Mouse (Mus musculus) cerebral cortex, adult 2 months (tissue): ENCODE measurements around the gene Elovl7.

Experiments used
- WGBS: fragments of 180-500 bp; shearing (Covaris S2); methylation state at CpG from one replicate; pipeline ENCODE4 v1.1.7; 2018; 5-methylcytosine and 5-hydroxymethylcytosine counted together

Gene Elovl7

DNA sequence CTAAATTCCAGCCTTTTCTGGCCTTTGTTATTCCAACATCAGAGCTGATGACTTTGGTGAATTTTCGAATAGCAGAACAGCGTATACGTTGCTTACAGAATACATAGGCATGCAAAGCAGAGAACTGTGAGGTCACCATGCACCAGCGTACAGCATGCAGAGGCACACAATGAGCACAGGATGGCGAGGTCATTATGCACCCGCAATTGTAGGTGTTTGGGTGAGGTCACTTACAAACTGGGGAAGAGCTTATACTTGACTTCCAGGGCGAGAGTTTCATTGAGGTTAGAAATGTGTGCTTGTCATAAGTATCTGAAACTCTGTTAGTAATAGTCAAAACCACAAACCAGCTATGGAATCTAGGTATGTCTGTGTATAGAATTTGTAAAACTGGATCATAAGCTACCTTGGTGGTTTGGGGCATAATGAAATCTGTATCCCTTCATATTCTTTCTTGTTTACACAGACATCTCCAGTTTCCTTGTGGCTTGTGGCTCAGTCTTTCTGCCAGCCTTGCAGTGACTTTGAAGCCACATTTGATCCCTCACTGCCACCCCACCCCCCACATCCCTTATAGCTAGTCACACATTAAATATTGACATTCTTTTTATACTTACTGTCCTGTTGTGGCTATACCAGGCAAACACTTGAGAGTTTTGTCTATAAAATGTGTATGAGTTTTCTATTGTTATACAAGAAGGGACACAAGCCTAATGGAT lies 88.9 kb downstream of the Elovl7 start:
- 91% methylated on average over 7 of the region's 7 CpGs for WGBS

DNA sequence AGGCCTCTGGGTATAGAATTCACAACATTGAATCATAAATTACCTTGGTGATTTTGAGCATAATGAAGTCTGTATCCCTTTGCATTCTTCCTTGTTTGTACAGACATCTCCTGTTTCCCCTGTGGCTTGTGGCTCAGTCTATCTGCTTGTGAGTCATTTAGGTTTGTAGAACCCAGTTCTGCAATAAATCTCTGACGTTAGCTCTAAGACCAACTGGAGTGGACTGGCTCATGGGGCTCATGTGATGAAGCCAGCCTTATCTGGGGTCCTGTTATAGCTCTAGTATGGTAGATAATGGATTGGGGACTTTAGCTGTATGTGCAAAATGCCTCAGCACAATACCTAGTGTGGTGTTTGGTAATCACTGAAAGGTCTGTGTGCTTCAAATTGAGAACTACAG lies 89.6 kb downstream of the Elovl7 start:
- WGBS: 87% methylated on average over 1 of the region's 1 CpGs

DNA sequence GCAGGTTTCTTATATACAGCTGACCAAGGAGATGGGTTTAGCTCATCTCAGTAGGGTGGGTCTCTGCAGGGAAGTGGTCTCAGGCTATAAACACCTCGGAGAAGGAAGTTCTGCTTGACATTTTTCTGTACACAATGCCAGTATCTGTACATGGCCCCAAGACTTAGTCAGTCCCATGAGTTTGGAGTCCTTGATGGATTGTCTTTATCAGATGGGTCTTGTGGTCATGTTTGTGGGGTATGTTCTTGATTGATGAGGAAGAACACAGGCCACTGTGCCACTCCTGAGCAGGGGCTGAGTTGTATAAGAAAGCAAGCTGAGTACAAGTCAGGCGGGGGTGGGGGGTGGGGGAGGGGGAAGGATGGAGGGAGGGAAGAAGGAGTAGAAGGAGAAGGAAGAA lies 90.5 kb downstream of the Elovl7 start:
- WGBS: 63% methylated on average over 2 of the region's 2 CpGs

DNA sequence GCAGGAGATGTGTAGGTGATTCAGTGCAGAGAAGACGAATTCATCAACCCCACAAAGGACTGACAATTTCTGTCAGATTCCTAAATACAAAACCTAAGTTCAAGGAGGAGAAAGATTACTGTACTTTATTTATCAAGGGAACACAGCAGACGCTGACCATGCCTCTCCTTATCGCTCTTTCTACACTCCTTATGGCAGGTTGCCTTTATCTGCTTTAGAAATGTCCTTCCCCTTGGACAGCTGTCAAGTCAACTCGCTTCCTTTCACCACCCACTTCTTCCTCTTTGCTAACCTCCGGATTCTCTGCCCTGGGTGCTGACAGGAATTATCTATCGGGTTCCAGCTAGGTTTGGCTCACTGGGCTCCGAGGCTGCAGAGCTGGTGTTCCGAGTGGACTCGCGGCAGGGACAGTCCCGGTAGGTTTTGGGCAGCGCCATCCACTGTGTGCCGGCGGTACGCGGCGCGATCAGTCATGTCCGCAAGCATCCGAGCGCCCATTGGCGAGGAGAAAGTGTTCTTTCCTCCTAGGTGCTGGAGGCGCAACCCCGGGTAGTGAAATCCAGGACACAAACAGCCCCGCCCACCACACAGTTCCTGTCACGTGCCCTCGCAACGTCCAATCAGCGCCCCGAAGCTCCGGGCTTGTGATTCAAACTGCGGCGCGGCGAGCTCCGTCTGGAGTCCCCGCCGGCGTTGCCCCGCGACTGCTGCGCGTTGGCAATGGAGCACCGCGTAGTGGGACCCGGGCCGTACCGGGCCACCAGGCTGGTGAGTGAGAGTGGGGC lies 101.7 kb downstream of the Elovl7 start, which contains the start of gene Depdc1b:
Depdc1b (plus strand) TSS at position 631 of the 785 bp plus-strand sequence.
- under 1% methylated on average over 48 of the region's 48 CpGs for WGBS

DNA sequence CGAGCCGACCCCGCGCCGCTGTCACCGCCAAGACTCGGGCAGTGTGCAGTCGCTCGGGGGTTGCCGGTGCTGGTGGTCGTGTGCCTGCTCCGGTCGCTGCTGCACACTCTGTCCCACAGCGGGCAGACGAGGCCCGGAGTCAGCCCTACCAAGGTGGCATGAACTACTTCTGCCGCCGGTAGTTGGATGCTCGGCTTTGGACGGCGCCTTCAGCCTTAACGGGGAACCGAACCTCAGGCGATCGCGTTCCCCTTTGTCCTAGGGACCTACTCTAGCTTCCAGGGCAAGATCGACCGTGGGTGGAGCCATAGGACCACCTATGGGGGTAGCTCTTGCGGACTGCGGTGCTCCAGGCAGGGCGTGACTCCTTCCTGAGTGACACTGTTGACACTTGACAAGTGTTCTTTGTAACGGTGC lies 102.3 kb downstream of the Elovl7 start:
- under 1% methylated on average over 32 of the region's 32 CpGs for WGBS

DNA sequence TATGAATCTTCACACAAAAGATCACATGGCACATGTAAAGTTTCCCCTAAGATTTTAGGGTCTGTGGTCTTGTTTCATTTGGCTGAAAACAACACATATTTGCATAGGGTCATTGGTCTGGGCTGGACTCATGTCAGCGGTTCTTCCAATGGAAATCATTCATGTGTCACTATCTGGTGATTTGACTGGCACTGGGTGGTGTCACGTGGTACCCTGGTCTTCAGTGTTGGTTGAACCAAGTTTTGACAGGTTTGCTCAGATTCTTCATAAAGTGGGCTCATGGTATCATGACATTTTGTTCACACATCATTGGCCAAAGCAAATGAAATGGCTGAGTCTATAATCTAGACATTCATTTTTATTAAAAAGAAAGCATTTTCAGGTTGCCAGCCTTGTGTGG lies 103.2 kb downstream of the Elovl7 start:
- 79% methylated on average over 2 of the region's 2 CpGs for WGBS

DNA sequence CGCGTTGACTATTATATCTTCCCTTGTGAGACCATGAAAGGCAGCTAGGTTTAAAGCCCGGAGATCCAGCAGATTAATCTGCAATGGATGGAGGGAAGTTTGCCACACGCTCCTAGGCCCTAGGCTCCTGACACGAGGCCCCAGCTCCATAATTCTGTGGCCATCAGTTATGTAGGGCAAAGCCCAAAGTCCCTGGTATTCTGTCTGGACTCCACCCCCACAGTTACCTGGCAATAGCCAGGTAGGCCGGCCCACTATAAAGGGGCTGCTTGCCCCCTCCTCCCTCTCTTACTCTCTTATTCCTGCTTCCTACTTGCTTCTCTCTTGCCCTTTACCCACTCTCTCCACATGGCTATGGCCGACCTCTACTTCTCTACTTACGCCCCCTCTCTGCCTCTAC lies 104.8 kb downstream of the Elovl7 start:
- 98% methylated on average over 8 of the region's 8 CpGs for WGBS

DNA sequence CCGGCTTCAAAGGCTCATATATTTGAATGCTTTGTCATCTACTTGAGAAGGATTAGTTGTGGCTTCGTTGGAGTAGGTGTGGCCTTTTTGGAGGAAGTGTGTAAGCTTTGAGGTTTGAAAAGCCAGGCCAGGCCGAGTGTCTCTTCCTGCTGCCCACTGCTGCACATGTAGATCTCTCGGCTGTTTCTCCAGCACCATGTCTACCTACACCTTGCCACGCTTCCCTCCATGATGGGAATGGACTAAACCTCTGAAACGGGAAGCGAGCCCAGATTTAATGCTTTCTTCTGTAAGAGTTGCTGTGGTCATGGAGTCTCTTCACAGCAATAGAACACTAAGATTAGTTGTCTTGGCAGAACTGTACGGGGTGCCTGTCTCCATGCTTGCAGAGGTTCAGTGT lies 106.0 kb downstream of the Elovl7 start:
- WGBS: 91% methylated on average over 8 of the region's 8 CpGs

DNA sequence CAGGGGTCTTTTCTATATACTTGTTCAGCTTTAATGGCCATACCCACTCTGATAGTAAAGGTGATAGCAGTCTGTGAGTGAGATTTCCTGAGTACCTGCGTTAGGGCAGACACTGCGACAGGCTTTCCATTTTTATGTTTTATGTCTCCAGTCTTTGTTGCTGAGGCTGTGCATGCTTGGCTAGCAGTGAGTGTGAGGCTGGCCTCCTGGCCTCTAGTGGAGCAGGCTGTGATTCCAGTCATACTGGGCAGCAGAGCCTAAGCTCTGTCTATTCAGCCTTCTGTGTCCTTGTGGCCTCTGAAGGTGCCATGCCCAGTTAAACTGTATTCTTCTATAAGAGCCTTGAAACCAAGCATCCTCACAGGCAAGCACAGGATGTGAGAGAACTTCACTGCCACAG lies 108.3 kb downstream of the Elovl7 start:
- 98% methylated on average over 2 of the region's 2 CpGs for WGBS

DNA sequence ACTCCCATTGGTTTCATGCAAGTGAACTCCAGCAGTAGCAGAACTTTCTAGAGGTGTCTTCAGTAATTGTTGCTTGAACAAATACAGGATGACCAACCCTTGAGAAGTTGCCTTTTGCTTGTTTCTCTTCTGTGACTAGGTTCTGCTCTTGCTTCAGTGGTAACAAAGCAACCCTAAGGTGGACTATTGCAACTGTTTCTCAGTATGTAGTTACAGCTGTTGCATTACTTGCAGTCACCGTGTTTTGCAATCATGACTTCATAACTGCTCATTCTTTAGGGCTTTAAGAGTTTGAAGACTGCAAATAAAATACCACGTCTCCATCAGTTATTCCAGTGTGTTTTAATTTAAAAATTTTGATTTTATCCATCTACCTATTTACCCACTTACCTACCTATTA lies 109.1 kb downstream of the Elovl7 start:
- WGBS: 91% methylated on average over 2 of the region's 2 CpGs

DNA sequence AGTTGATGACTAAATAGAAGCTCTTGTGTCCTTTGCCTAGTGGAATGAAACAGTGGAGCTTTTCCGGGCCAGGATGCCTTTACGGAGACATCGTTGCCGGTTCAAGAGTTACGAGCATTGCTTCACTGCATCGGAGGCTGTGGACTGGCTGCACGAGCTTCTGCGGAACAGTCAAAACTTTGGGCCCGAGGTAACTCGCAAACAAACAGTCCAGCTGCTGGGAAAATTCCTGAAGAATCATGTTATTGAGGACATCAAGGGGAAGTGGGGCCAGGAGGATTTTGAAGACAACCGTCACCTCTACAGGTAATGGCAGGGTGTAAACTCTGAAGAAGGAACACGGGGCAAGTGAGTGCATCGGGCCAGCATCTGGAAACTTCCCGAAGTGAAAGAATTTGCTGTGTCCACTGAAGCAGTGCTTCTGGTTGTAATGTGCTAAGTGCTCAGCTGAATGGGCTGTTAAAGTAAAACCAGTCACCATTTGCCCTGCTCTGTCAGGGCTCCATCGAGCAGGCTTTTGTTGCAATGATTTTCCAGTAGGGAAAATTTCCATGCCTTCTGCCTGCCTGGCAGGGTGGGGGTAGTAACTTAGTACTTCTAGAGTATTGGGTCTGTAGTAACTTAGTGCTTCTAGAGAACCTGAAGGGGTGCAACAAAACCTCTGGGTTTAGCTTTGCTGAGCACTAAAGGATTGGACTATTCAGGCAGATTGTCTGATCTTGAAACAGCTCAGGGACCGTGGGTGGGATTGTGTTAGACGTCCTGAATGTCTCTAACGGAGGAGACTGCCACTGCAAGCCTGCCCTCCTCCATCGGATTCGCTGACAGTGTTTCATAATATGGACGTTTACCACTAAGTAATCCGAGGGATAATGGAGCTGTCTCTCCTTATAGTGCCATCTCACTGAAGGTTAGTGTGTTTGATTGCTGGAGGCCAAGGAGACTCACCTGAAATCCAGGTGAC lies 109.9 kb downstream of the Elovl7 start:
- WGBS: 87% methylated on average over 22 of the region's 22 CpGs

DNA sequence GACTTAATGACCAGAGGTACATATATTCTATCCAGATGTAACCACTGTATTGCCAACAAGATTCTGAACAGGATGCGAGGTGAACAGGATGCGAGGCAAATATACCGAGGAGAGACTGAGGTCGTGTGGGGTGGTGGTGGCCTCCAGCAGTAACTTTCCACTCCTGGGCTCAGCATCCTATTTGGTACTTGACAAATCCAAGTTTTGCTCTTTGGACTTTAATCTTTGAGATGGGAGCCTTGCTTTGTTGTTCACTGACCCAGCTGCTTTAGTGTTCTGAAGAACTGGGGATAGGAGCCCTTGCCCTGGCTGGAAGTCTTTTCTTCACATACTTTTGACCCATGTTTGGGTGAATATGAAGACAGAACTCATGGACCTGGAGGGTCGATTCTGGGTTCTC lies 111.7 kb downstream of the Elovl7 start:
- WGBS: 89% methylated on average over 5 of the region's 5 CpGs

DNA sequence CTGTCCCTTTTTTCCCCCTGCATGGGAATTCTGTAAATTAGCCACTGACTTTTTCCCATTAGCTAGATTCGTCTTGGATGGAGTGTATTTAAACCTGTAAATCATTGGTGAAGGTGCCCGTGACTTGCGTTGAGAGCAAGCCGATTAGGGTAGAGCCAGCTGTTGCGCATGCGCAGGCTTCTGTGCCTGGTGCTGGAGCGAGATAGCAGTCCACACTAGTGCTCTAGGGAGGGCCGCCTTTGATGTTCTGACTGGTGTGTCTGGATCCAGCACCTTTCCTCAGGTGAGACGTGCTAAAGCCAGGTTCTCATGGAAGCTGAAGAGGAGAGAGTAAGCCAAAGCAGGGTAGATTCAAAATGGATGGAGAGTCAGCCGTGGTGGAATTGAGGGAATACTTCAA lies 112.1 kb downstream of the Elovl7 start:
- WGBS: 96% methylated on average over 10 of the region's 10 CpGs

DNA sequence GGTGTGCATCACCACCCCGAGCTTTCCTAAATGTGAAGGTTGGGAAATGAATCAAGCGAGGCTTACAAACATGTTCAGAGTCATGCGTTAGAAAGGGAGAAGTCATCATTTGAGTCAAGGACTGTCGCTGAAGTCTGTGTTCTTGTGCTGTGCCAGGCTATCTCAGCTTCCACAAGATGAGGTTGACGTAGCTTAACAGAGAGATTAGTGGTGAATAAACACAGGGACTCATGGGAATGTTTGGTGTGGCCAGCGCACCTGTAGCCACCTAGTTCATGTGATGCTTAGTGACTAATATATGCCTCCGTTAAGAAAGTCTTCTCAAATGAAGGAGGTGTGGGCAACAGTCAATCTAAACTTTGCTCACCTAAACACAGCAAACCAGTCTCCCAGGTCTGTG lies 112.8 kb downstream of the Elovl7 start:
- WGBS: 96% methylated on average over 7 of the region's 7 CpGs

DNA sequence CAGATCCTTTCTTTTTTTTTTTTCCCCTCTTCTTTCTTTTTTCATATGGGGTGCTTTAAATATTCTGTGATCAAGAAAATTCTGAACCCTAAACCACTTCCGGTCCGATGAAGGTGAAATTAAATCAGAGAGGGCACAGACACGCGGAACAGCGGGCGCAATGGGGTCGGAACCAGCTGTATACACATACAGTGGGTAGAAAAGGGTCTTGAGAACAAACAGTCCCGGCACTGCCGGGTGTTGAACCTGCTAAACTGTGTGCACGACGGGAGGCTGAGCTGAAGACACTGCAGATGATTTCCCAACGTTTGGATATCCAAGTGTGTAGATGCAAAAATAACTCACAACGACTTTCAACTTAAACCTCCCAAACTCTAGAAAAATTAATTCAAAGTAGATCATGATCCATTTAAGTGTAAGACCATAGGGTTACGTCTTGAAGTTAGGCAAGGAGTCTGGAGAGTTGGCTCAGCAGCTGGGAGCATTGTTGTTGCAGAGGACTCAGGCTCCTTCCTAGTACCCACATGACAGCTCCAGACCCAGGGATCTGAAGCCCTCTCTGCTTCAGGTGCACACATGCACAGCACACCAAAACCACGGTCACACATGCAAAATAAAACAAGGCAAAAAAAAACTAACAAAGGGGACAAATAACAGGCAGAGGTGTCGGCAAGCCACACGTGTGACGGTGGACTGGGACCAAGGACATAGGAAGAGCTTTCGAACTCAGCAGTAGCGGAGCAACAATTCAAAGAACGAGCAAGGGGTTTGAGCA lies 114.4 kb downstream of the Elovl7 start:
- 91% methylated on average over 21 of the region's 21 CpGs for WGBS

DNA sequence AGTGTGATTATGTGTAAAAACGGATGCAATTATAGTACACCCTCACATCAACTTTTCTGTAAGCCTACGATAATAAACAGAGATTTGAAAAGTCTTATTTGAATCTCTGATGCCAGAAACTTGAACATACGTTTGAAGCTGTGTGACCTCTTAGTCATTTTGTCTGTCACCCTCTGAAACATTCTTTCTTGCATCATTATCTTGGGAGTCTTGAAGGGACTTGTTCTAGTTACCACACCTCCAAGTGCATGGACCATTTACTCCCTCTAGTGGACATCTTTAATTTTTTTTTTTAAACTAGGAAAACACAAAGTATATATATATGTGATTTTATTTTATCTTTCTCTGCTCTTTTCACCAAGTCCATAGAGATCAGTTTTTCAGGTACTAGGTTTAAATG lies 115.5 kb downstream of the Elovl7 start:
- WGBS: 38% methylated on average over 3 of the region's 3 CpGs
